Mouse (Mus musculus) hindbrain, embryonic 13.5 days (tissue): ENCODE measurements around the gene Cnnm1. TPM values are rescaled to one million over a fixed set of nuclear protein-coding genes. Genes with fewer than 3 reads are reported as not detected.

Experiments
- ATAC-seq: fragments of 200-750 bp; cut with Nextera tagmentation; 2 replicates; pipeline ENCODE4 v1.8.0; 2017; ENCODE audit warnings: moderate TSS enrichment; ENCODE audit not compliant: low FRiP score
- H3K27ac ChIP-seq: fragments of 300-500 bp; sonication (generic); 2 replicates; pipeline ENCODE4 v1.5.1; 2015; ENCODE audit warnings: inconsistent platforms, mild to moderate bottlenecking, moderate library complexity
- H3K27me3 ChIP-seq: fragments of 300-500 bp; sonication (generic); 2 replicates; pipeline ENCODE4 v1.6.1; 2015; ENCODE audit warnings: mild to moderate bottlenecking, inconsistent platforms
- H3K36me3 ChIP-seq: fragments of 300-500 bp; sonication (generic); 2 replicates; pipeline ENCODE4 v1.6.1; 2015; ENCODE audit warnings: mild to moderate bottlenecking, inconsistent platforms
- H3K4me1 ChIP-seq: fragments of 300-500 bp; sonication (generic); replicated peaks from 2 replicates; pipeline ENCODE4 v1.6.1; 2015; ENCODE audit warnings: inconsistent platforms
- H3K4me2 ChIP-seq: fragments of 300-500 bp; sonication (generic); 2 replicates; pipeline ENCODE4 v1.6.1; 2015; ENCODE audit warnings: inconsistent platforms, mild to moderate bottlenecking, moderate library complexity
- H3K4me3 ChIP-seq: fragments of 300-500 bp; sonication (generic); 2 replicates; pipeline ENCODE4 v1.5.1; 2015; ENCODE audit warnings: mild to moderate bottlenecking, inconsistent platforms
- H3K9ac ChIP-seq: fragments of 300-500 bp; sonication (generic); 2 replicates; pipeline ENCODE4 v1.6.1; 2015; ENCODE audit warnings: mild to moderate bottlenecking, inconsistent platforms
- H3K9me3 ChIP-seq: fragments of 300-500 bp; sonication (generic); 2 replicates; pipeline ENCODE4 v1.6.1; 2016; ENCODE audit warnings: inconsistent platforms
- WGBS: fragments of 180-500 bp; shearing (Covaris S2); methylation state at CpG from one replicate; pipeline ENCODE4 v1.1.7; 2015; 5-methylcytosine and 5-hydroxymethylcytosine counted together
- polyA plus RNA-seq: library from polyadenylated mRNA; unstranded; fragments of >200 nt; fragmentation: Nextera tagmentation; extraction: Ambion mirVana; gene quantifications from 2 replicates; pipeline ENCODE4 v1.2.1, GENCODE M21; 2015

Cnnm1 gene
- 1.1 and 1.8 TPM in 2 replicates for polyA plus RNA-seq

- Histone ChIP-seq H3K9me3 (peaks cover 5% of the 10 kb centered on the region; the same call in 1 of the 2 replicates), H3K36me3 (no peaks in the 10 kb centered on the region), H3K27ac (peak within 1 kb of the TSS; percentile 88), H3K4me2 (peak within 1 kb of the TSS; percentile 92), H3K4me3 (peak within 1 kb of the TSS; percentile 80), H3K27me3 (peaks cover 37% of the 10 kb centered on the region), H3K4me1 (peaks cover 19% of the 10 kb centered on the region), H3K9ac (peak within 1 kb of the TSS; percentile 83)
- under 1% methylated on average over 51 of the region's 51 CpGs for WGBS
- ATAC-seq, result peak; percentile 88
These were observed at the start of gene Cnnm1 for GRCm38 (mm10) chr19:43440112-43440737. Gene Cnnm1, plus strand, starts transcription at chr19:43440436.

- no peak overlapping the region for H3K4me3 ChIP-seq
- no peak overlapping the region for H3K4me2 ChIP-seq
- H3K9me3 ChIP-seq, result no peaks in the 10 kb centered on the region
- ATAC-seq, result no peak
- H3K4me1 ChIP-seq, result no peaks in the 10 kb centered on the region
- H3K36me3 ChIP-seq, result no peaks in the 10 kb centered on the region
- no peak overlapping the region for H3K27ac ChIP-seq
- 6% methylated on average over 4 of the region's 4 CpGs for WGBS
- H3K9ac ChIP-seq, result no peak overlapping the region
- peaks cover 18% of the 10 kb centered on the region; the same call in 1 of the 2 replicates for H3K27me3 ChIP-seq
These were observed 43.9 kb upstream of the Cnnm1 start for GRCm38 (mm10) chr19:43396327-43396726.

- H3K9me3 ChIP-seq, result no peaks in the 10 kb centered on the region
- no peak overlapping the region for H3K27ac ChIP-seq
- H3K4me2 ChIP-seq, result no peak overlapping the region
- no peaks in the 10 kb centered on the region for H3K27me3 ChIP-seq
- H3K9ac ChIP-seq, result no peak overlapping the region
- H3K4me1 ChIP-seq, result no peaks in the 10 kb centered on the region
- WGBS, result 28% methylated on average over 1 of the region's 1 CpGs
- no peak overlapping the region for H3K4me3 ChIP-seq
- no peaks in the 10 kb centered on the region for H3K36me3 ChIP-seq
- ATAC-seq, result no peak
These were observed 33.1 kb upstream of the Cnnm1 start for GRCm38 (mm10) chr19:43407181-43407580.

- no peaks in the 10 kb centered on the region for H3K9me3 ChIP-seq
- H3K4me1 ChIP-seq, result no peaks in the 10 kb centered on the region
- WGBS, result 63% methylated on average over 2 of the region's 2 CpGs
- no peak overlapping the region for H3K9ac ChIP-seq
- no peak overlapping the region for H3K4me2 ChIP-seq
- no peak overlapping the region for H3K4me3 ChIP-seq
- no peaks in the 10 kb centered on the region for H3K36me3 ChIP-seq
- no peak overlapping the region for H3K27ac ChIP-seq
- no peak for ATAC-seq
- no peaks in the 10 kb centered on the region for H3K27me3 ChIP-seq
These were observed 24.7 kb upstream of the Cnnm1 start for GRCm38 (mm10) chr19:43415565-43415964.

GRCm38 (mm10) chr19:43420506-43420905 is 19.7 kb upstream of the Cnnm1 start:
- no peak overlapping the region for H3K27ac ChIP-seq
- H3K4me1 ChIP-seq, result no peaks in the 10 kb centered on the region
- H3K9me3 ChIP-seq, result no peaks in the 10 kb centered on the region
- ATAC-seq, result no peak
- no peak overlapping the region for H3K4me3 ChIP-seq
- WGBS, result 86% methylated on average over 3 of the region's 3 CpGs
- H3K9ac ChIP-seq, result no peak overlapping the region
- H3K36me3 ChIP-seq, result no peaks in the 10 kb centered on the region
- H3K4me2 ChIP-seq, result no peak overlapping the region
- no peaks in the 10 kb centered on the region for H3K27me3 ChIP-seq

- Histone ChIP-seq H3K27me3 (0 out of 2 replicates have a peak, but pooled peaks cover 4% of the 10 kb centered on the region), H3K27ac (no peak overlapping the region), H3K4me3 (no peak overlapping the region), H3K9me3 (0 out of 2 replicates have a peak, but pooled peaks cover 4% of the 10 kb centered on the region), H3K9ac (no peak overlapping the region), H3K36me3 (no peaks in the 10 kb centered on the region), H3K4me1 (no peaks in the 10 kb centered on the region), H3K4me2 (no peak overlapping the region)
- 70% methylated on average over 2 of the region's 2 CpGs for WGBS
- no peak for ATAC-seq
These were observed 16.2 kb upstream of the Cnnm1 start for GRCm38 (mm10) chr19:43424082-43424481.

- Histone ChIP-seq H3K4me2 (no peak overlapping the region), H3K27me3 (0 out of 2 replicates have a peak, but pooled peaks cover 4% of the 10 kb centered on the region), H3K4me3 (no peak overlapping the region), H3K9me3 (0 out of 2 replicates have a peak, but pooled peaks cover 4% of the 10 kb centered on the region), H3K27ac (no peak overlapping the region), H3K4me1 (no peaks in the 10 kb centered on the region), H3K9ac (no peak overlapping the region), H3K36me3 (no peaks in the 10 kb centered on the region)
- 89% methylated on average over 24 of the region's 24 CpGs for WGBS
- ATAC-seq, result no peak
These were observed 12.6 kb upstream of the Cnnm1 start for GRCm38 (mm10) chr19:43427446-43428224.

- no peaks in the 10 kb centered on the region for H3K36me3 ChIP-seq
- peaks cover 5% of the 10 kb centered on the region; the same call in 1 of the 2 replicates for H3K9me3 ChIP-seq
- no peak overlapping the region for H3K4me3 ChIP-seq
- 89% methylated on average over 7 of the region's 7 CpGs for WGBS
- H3K27ac ChIP-seq, result no peak overlapping the region
- no peak overlapping the region for H3K4me2 ChIP-seq
- no peak for ATAC-seq
- H3K4me1 ChIP-seq, result peaks cover 19% of the 10 kb centered on the region
- no peak overlapping the region for H3K9ac ChIP-seq
- peaks cover 37% of the 10 kb centered on the region for H3K27me3 ChIP-seq
These were observed 990 bp upstream of the Cnnm1 start for GRCm38 (mm10) chr19:43439246-43439645.

GRCm38 (mm10) chr19:43440768-43441660 is 778 bp downstream of the Cnnm1 start:
- H3K27me3 ChIP-seq, result peaks cover 37% of the 10 kb centered on the region
- peak overlapping the region; percentile 83 for H3K9ac ChIP-seq
- H3K36me3 ChIP-seq, result no peaks in the 10 kb centered on the region
- H3K4me1 ChIP-seq, result peaks cover 19% of the 10 kb centered on the region
- ATAC-seq, result peak; percentile 71
- WGBS, result under 1% methylated on average over 68 of the region's 118 CpGs
- peak overlapping the region; percentile 88 for H3K27ac ChIP-seq
- peak overlapping the region; percentile 92 for H3K4me2 ChIP-seq
- H3K9me3 ChIP-seq, result peaks cover 5% of the 10 kb centered on the region; the same call in 1 of the 2 replicates
- H3K4me3 ChIP-seq, result peak overlapping the region; percentile 80

GRCm38 (mm10) chr19:43441661-43441990 is 1.4 kb downstream of the Cnnm1 start:
- WGBS, result 14% methylated on average over 17 of the region's 17 CpGs
- peaks cover 19% of the 10 kb centered on the region for H3K4me1 ChIP-seq
- H3K27ac ChIP-seq, result peak overlapping the region; percentile 88
- H3K27me3 ChIP-seq, result peaks cover 37% of the 10 kb centered on the region
- peak; percentile 46 for ATAC-seq
- peaks cover 5% of the 10 kb centered on the region; the same call in 1 of the 2 replicates for H3K9me3 ChIP-seq
- H3K36me3 ChIP-seq, result no peaks in the 10 kb centered on the region
- peak overlapping the region; percentile 80 for H3K4me3 ChIP-seq
- peak overlapping the region; percentile 83 for H3K9ac ChIP-seq
- peak overlapping the region; percentile 92 for H3K4me2 ChIP-seq

GRCm38 (mm10) chr19:43442269-43442668 is 2.0 kb downstream of the Cnnm1 start:
- H3K4me3 ChIP-seq, result peak overlapping the region; percentile 80
- H3K27ac ChIP-seq, result no peak overlapping the region
- WGBS, result 49% methylated on average over 6 of the region's 6 CpGs
- peaks cover 19% of the 10 kb centered on the region for H3K4me1 ChIP-seq
- peaks cover 5% of the 10 kb centered on the region; the same call in 1 of the 2 replicates for H3K9me3 ChIP-seq
- H3K4me2 ChIP-seq, result peak overlapping the region; percentile 92
- no peaks in the 10 kb centered on the region for H3K36me3 ChIP-seq
- peaks cover 37% of the 10 kb centered on the region for H3K27me3 ChIP-seq
- ATAC-seq, result no peak
- no peak overlapping the region for H3K9ac ChIP-seq

- no peak overlapping the region for H3K4me3 ChIP-seq
- no peak overlapping the region for H3K9ac ChIP-seq
- 86% methylated on average over 5 of the region's 5 CpGs for WGBS
- no peak overlapping the region for H3K4me2 ChIP-seq
- H3K27ac ChIP-seq, result no peak overlapping the region
- no peaks in the 10 kb centered on the region for H3K36me3 ChIP-seq
- peaks cover 34% of the 10 kb centered on the region for H3K27me3 ChIP-seq
- peaks cover 5% of the 10 kb centered on the region; the same call in 1 of the 2 replicates for H3K9me3 ChIP-seq
- ATAC-seq, result no peak
- peaks cover 19% of the 10 kb centered on the region for H3K4me1 ChIP-seq
These were observed 2.7 kb downstream of the Cnnm1 start for GRCm38 (mm10) chr19:43442906-43443305.
